Mouse (Mus musculus): Measurements from ENCODE around the gene Cfap74.

Cfap74 gene

DNA sequence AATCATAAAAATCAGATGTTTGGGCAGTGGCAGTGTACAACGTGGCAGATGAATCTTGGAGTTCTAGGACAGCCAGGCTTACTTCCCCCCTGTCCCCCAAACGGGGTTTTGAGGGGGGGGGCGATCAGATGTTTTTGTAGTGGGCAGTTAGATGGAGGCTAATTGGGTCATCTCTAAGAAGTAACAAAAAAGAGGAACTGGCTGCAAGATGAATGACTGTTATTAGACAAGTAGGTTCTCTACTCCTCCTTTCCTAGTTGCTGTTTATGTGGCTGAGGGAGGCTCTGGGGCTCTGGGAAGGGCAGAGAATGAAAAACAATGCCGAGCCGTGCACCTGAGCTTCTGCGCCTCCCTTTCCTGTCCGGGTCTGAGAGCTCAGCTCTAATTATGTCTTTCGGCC is 96.1 kb downstream of the Cfap74 start:
- no peak for DNase-seq

DNA sequence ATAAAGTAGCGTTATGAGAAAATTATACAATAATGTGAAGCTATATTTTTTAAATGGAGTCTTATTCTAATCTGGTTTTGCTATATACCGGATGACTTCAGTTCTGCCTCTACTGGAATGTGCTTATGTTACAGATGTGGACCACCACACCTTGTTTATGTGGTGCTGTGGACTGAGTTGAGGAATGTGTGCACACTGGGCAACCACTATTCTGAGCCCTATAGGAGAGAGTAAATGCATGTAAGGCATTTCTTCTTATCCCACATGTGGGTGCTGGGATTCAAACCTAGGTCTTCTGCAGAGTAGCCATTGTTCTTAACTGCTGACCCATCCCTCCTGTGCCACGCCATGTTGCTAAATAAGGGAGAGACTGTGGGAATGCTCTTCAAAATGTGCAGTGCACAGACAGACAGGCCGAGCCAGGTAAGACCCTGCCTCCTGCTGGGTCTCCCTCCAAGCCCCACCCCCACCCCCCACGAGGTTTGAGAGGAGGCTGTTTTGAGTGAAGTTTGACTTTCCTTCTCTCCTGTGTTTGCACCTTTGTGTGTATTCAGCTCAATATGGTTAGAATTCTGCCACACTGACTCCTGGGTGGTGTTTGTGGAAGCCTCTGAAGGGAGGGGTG is 96.8 kb downstream of the Cfap74 start:
- DNase-seq = no peak

DNA sequence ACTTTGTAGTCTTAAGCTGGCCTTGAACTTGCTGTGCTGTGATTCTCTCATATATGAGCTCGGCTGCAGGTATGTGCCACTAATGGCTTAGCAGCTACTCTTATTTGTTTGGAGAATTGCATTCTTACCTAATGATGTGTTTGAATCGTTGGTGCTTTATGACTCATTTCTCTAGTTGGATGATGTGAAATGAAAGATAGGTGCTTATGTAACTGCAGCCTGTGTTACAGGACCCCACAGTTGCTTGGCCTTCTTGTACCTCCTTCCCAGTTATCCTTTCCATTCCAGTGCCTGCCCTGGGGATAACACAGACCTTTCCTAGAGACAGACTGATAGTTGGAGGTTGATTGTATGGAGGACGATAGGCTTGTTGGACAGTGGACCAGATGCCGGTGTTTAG is 99.6 kb downstream of the Cfap74 start:
- no peak for DNase-seq

DNA sequence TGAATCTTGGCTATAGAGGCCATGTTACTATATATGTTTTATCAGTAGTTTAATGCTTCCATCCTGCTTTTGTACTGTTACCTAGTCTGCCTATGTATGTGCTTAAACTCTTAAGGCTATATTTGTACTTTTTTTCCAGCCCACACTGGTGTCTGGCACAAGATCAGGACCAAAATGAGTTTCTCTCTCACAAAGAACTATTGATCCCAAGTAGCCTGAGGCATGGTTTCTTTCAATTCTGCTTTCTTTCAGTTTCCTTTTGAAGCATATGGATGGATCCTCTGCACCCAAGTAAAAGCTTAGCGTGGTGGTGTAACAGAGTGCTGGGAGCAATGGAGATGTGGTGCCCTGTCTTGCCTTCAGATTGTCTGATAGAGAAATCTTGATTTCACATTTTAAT is 102.0 kb downstream of the Cfap74 start:
- no peak for DNase-seq

DNA sequence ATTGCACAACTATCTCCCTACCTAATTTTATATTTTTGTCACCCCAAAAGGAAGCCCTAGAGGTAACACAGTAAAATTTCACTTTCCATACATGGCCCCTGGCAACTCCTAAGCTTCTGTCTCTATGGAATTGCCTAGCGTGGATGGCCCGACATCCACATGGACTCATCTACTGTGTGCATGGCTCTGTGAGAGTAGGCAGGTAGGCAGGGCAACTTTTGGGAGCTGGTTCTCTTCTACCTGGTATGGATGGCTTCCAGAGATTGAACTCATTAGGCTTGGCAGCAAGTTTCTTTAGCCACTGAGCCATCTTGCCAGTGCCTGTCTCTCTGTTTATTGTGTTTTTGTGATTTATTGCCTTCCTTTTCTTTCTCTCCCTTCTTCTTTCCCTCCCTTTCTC is 105.8 kb downstream of the Cfap74 start:
- DNase-seq = no peak
